Mouse (Mus musculus) intestine, embryonic 14.5 days (tissue): Measurements from ENCODE around the gene Rbfox1. TPM values are rescaled to one million over a fixed set of nuclear protein-coding genes. Genes with fewer than 3 reads are reported as not detected.

Experiments
- ATAC-seq: fragments of 200-750 bp; cut with Nextera tagmentation; replicated peaks from 2 replicates; pipeline ENCODE4 v1.8.0; 2017; ENCODE audit warnings: low read depth, moderate number of reproducible peaks, moderate TSS enrichment, moderate library complexity; ENCODE audit not compliant: low FRiP score, low TSS enrichment
- DNase-seq: peaks from one replicate; pipeline ENCODE4 v3.0.0-alpha.2; 2018; ENCODE audit warnings: low spot score
- H3K27ac ChIP-seq: fragments of 300-500 bp; sonication (generic); 2 replicates; pipeline ENCODE4 v1.5.1; 2014; ENCODE audit warnings: low read depth, mild to moderate bottlenecking, control low read depth
- H3K27me3 ChIP-seq: fragments of 300-500 bp; sonication (generic); replicated peaks from 2 replicates; pipeline ENCODE4 v1.6.1; 2014; ENCODE audit warnings: low read length, control low read depth; ENCODE audit not compliant: control insufficient read depth, insufficient read depth
- H3K36me3 ChIP-seq: fragments of 300-500 bp; sonication (generic); 2 replicates; pipeline ENCODE4 v1.6.1; 2014; ENCODE audit warnings: low read length, control low read depth; ENCODE audit not compliant: control insufficient read depth, insufficient read depth
- H3K4me1 ChIP-seq: fragments of 300-500 bp; sonication (generic); replicated peaks from 2 replicates; pipeline ENCODE4 v1.6.1; 2014; ENCODE audit warnings: low read length, control low read depth, mixed read lengths; ENCODE audit not compliant: control insufficient read depth, insufficient read depth
- H3K4me2 ChIP-seq: fragments of 300-500 bp; sonication (generic); 2 replicates; pipeline ENCODE4 v1.6.1; 2014; ENCODE audit warnings: low read length
- H3K4me3 ChIP-seq: fragments of 300-500 bp; sonication (generic); 2 replicates; pipeline ENCODE4 v1.5.1; 2014; ENCODE audit warnings: low read depth, low read length, control low read depth, mixed read lengths
- H3K9ac ChIP-seq: fragments of 300-500 bp; sonication (generic); 2 replicates; pipeline ENCODE4 v1.6.1; 2014; ENCODE audit warnings: mild to moderate bottlenecking, low read length
- H3K9me3 ChIP-seq: fragments of 300-500 bp; sonication (generic); 2 replicates; pipeline ENCODE4 v1.6.1; 2016; ENCODE audit warnings: low read length, control low read depth; ENCODE audit not compliant: control insufficient read depth
- WGBS: fragments of 180-500 bp; shearing (Covaris S2); extraction: QIAGEN DNeasy Blood & Tissue Kit; methylation state at CpG from one replicate; pipeline ENCODE4 v1.1.7; 2014; 5-methylcytosine and 5-hydroxymethylcytosine counted together
- polyA plus RNA-seq: library from polyadenylated mRNA; unstranded; fragments of >200 nt; fragmentation: Nextera tagmentation; extraction: Ambion mirVana; gene quantifications from 2 replicates; pipeline ENCODE4 v1.2.1, GENCODE M21; 2014

The Rbfox1 gene
- polyA plus RNA-seq, 1 experiment from 2014 or later: 3.3 TPM

GRCm38 (mm10) chr16:6300112-6300511 lies 415.0 kb downstream of the Rbfox1 start:
- 65% methylated on average over 5 of the region's 5 CpGs for WGBS
- H3K4me1 ChIP-seq: no peaks in the 10 kb centered on the region
- no peak overlapping the region for H3K4me3 ChIP-seq
- no peak overlapping the region for H3K9ac ChIP-seq
- no peaks in the 10 kb centered on the region for H3K27me3 ChIP-seq
- no peak overlapping the region for H3K27ac ChIP-seq
- no peaks in the 10 kb centered on the region for H3K9me3 ChIP-seq
- DNase-seq (no peak), ATAC-seq (no peak)
- no peak overlapping the region for H3K4me2 ChIP-seq
- H3K36me3 ChIP-seq: no peaks in the 10 kb centered on the region

DNA sequence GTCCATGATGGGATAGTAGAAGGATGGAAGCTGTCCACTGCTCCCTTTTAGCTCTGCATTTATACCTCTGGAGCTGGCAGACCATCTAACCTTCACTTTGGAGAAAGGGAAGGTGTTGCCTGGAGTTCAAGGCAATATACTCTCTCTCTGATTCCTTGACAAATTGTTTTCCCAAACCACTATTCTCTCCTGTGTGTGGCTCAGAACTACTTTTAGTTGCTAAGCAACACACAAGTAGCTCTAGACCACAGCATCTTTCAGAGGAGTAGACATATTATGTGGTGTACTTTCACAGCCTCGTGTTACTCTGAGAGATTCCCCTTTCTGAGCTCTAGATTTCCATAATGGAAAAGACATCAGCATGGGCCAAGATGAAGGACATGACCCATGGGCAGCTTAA lies 417.9 kb downstream of the Rbfox1 start:
- no peak overlapping the region for H3K4me3 ChIP-seq
- H3K4me2 ChIP-seq: no peak overlapping the region
- no peaks in the 10 kb centered on the region for H3K9me3 ChIP-seq
- no peak for ATAC-seq
- no peak overlapping the region for H3K9ac ChIP-seq
- no peaks in the 10 kb centered on the region for H3K36me3 ChIP-seq
- no peak overlapping the region for H3K27ac ChIP-seq
- DNase-seq: no peak
- no peaks in the 10 kb centered on the region for H3K4me1 ChIP-seq
- H3K27me3 ChIP-seq: no peaks in the 10 kb centered on the region
- 67% methylated on average over 1 of the region's 1 CpGs for whole genome bisulfite sequencing

GRCm38 (mm10) chr16:6309940-6310339 lies 424.8 kb downstream of the Rbfox1 start:
- no peak overlapping the region for H3K9ac ChIP-seq
- DNase-seq: no peak
- H3K4me3 ChIP-seq: no peak overlapping the region
- H3K27ac ChIP-seq: no peak overlapping the region
- H3K4me2 ChIP-seq: no peak overlapping the region
- no peaks in the 10 kb centered on the region for H3K27me3 ChIP-seq
- no peaks in the 10 kb centered on the region for H3K9me3 ChIP-seq
- no peak for ATAC-seq
- H3K4me1 ChIP-seq: no peaks in the 10 kb centered on the region
- H3K36me3 ChIP-seq: no peaks in the 10 kb centered on the region

- no peaks in the 10 kb centered on the region for H3K9me3 ChIP-seq
- no peak overlapping the region for H3K4me3 ChIP-seq
- H3K27me3 ChIP-seq: no peaks in the 10 kb centered on the region
- H3K4me1 ChIP-seq: no peaks in the 10 kb centered on the region
- no peak overlapping the region for H3K9ac ChIP-seq
- no peaks in the 10 kb centered on the region for H3K36me3 ChIP-seq
- WGBS: 81% methylated on average over 18 of the region's 18 CpGs
- H3K27ac ChIP-seq: no peak overlapping the region
- H3K4me2 ChIP-seq: no peak overlapping the region
- DNase-seq (no peak), ATAC-seq (no peak)
Measured at GRCm38 (mm10) chr16:6310744-6311678, 425.9 kb downstream of the Rbfox1 start.

- DNase-seq: no peak
- 56% methylated on average over 6 of the region's 6 CpGs for WGBS
- ATAC-seq: no peak
Measured at GRCm38 (mm10) chr16:6313689-6314088, 428.5 kb downstream of the Rbfox1 start.

DNA sequence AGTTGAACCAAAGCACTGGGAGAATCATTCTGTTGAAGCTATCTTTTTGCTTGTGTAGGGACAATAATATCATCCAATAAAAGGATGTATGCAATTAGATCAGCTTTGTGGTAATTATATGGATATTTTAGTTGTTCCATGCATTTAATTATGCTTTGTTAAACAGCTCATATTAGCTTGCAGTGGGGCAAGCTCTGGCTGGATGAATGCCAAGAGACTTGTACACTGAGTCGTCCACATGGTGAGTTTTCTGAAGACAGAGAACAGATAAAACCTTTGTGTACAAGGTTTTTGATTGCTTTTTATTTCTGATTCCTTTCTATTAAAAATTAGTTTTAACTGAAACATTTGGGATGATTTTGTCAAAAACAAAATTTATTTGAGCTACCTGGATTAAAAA lies 439.7 kb downstream of the Rbfox1 start:
- no peaks in the 10 kb centered on the region for H3K9me3 ChIP-seq
- H3K4me1 ChIP-seq: no peaks in the 10 kb centered on the region
- H3K4me3 ChIP-seq: no peak overlapping the region
- DNase-seq (no peak), ATAC-seq (no peak)
- no peak overlapping the region for H3K4me2 ChIP-seq
- H3K9ac ChIP-seq: no peak overlapping the region
- no peak overlapping the region for H3K27ac ChIP-seq
- no peaks in the 10 kb centered on the region for H3K27me3 ChIP-seq
- WGBS: 41% methylated on average over 1 of the region's 1 CpGs
- H3K36me3 ChIP-seq: no peaks in the 10 kb centered on the region

More at GRCm38 (mm10) chr16:6313689-6314088, 428.5 kb downstream of the Rbfox1 start:
- H3K4me3 ChIP-seq: no peak overlapping the region
- H3K4me1 ChIP-seq: no peaks in the 10 kb centered on the region
- no peak overlapping the region for H3K27ac ChIP-seq
- no peaks in the 10 kb centered on the region for H3K9me3 ChIP-seq
- H3K9ac ChIP-seq: no peak overlapping the region
- H3K36me3 ChIP-seq: no peaks in the 10 kb centered on the region
- H3K27me3 ChIP-seq: no peaks in the 10 kb centered on the region
- no peak overlapping the region for H3K4me2 ChIP-seq

GRCm38 (mm10) chr16:6331400-6331939 lies 446.3 kb downstream of the Rbfox1 start:
- WGBS: 56% methylated on average over 10 of the region's 10 CpGs
- Histone ChIP-seq H3K27ac (no peak overlapping the region), H3K4me1 (no peaks in the 10 kb centered on the region), H3K4me3 (no peak overlapping the region), H3K36me3 (no peaks in the 10 kb centered on the region), H3K9me3 (no peaks in the 10 kb centered on the region), H3K4me2 (no peak overlapping the region), H3K27me3 (no peaks in the 10 kb centered on the region), H3K9ac (no peak overlapping the region)
- DNase-seq (no peak), ATAC-seq (no peak)

DNA sequence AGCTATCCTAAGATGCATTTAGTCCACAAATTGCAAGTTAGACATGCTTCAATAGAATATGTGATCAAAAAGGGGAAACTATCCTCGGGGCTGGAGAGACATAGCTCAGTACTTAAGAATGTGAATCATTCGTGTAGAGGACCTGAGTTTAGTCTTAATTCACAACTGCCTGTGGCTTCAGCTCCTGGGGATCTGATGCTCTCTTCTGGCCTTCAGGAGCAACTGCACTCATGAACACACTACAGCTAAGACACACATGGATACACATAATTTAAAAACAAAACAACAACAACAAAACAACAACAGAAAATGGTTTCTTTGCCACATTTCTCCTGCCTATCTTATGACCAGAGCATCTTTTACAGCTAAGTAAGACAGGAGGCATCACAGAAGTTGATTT lies 448.1 kb downstream of the Rbfox1 start:
- Histone ChIP-seq H3K4me2 (no peak overlapping the region), H3K9ac (no peak overlapping the region), H3K27ac (no peak overlapping the region), H3K27me3 (no peaks in the 10 kb centered on the region), H3K9me3 (no peaks in the 10 kb centered on the region), H3K4me1 (no peaks in the 10 kb centered on the region), H3K4me3 (no peak overlapping the region), H3K36me3 (no peaks in the 10 kb centered on the region)
- ATAC-seq (no peak), DNase-seq (no peak)
- 69% methylated on average over 2 of the region's 2 CpGs for WGBS

DNA sequence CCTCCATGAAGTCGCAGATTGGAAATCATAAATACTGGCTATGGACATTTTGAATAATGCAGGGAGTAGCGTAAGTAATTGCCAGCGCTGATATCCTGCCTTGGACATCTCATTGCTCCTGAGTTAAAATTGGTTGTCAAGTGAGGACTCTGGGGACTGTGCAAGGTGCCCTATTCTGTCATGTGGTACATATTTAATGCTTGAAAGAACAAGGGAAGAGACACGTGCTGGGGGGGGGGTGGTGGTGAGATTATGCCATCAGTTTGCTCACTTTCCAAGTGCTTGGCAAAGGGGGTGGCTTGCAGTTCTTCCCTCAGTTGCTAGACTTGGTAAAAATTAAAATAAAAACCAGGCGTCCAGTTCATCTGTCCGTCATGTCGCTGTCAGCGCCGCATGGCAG lies 462.9 kb downstream of the Rbfox1 start:
- DNase-seq: no peak
- Histone ChIP-seq H3K9ac (no peak overlapping the region), H3K4me1 (no peaks in the 10 kb centered on the region), H3K36me3 (no peaks in the 10 kb centered on the region), H3K9me3 (no peaks in the 10 kb centered on the region), H3K27me3 (peaks cover 33% of the 10 kb centered on the region), H3K4me2 (no peak overlapping the region), H3K4me3 (no peak overlapping the region), H3K27ac (no peak overlapping the region)
- 38% methylated on average over 9 of the region's 9 CpGs for WGBS
- ATAC-seq: no peak
